Mouse (Mus musculus) splenic B cell, adult 2 months (primary cell): ENCODE results near the gene Mcl1.
"Not testable (repeated sequence)": the region's sequence is repeated elsewhere in the genome, so short reads cannot be mapped to it uniquely, and the experiment has no call there.

Source experiments
- DNase-seq: peaks from one replicate; pipeline ENCODE4 v3.0.0-alpha.2; 2011; ENCODE audit warnings: low read depth, low spot score
- H3K27me3 ChIP-seq: 2 replicates; pipeline ENCODE4 v1.6.1; 2012; ENCODE audit warnings: mild to moderate bottlenecking, low read length, moderate library complexity, mixed read lengths; ENCODE audit not compliant: control insufficient read depth, poor library complexity, insufficient read depth, severe bottlenecking
- H3K36me3 ChIP-seq: 2 replicates; pipeline ENCODE4 v1.6.1; 2012; ENCODE audit warnings: mild to moderate bottlenecking, low read length, moderate library complexity, mixed read lengths; ENCODE audit not compliant: control insufficient read depth, poor library complexity, insufficient read depth, severe bottlenecking

Gene Mcl1

GRCm38 (mm10) chr3:95681365-95681764 lies 22.8 kb downstream of the Mcl1 start:
- DNase-seq, result no peak
- no peaks in the 10 kb centered on the region for H3K36me3 ChIP-seq
- no peaks in the 10 kb centered on the region for H3K27me3 ChIP-seq

DNA sequence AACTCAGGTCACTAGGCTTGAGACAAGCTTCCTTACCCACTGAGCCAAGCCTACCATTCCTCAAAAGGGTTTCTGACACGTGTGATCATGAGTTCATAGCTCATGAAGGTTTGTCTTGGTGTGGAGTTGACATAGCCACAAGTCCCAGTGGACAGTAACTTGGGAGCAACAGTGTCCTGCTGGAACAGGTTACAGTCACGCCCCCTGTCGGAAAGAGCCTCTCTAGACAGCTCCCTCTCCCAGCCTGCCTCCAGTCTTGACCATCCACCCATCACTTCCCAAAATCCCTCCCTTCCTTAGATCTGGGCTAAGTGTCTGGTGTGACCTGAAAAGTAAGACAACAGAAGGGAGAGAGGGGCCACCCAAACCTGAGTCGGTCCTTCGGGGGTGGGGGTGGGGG lies 24.3 kb downstream of the Mcl1 start:
- H3K27me3 ChIP-seq, result peaks cover 1% of the 10 kb centered on the region; the same call in 1 of the 2 replicates
- no peak for DNase-seq
- no peaks in the 10 kb centered on the region for H3K36me3 ChIP-seq

DNA sequence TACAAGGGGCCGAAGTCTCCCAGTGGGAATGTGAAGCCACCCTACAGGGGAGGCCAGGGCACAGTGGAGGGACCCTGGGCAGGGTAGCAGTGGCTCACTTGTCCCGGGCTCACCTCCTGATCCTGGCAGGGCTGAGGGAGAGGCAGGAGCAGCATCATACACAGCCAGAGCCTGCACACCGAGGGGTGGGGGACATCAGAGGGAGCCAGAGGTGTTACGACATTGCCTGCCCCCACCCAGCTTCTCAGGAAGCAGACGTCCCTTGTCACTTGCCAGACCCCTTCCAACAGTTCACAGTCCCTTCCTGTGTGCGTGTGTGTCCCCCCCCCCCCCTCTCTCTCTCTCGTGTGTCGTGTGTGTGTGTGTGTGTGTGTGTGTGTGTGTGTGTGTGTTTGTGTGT lies 26.3 kb downstream of the Mcl1 start:
- H3K36me3 ChIP-seq, result no peaks in the 10 kb centered on the region
- H3K27me3 ChIP-seq, result peaks cover 1% of the 10 kb centered on the region; the same call in 1 of the 2 replicates
- DNase-seq, result no peak

DNA sequence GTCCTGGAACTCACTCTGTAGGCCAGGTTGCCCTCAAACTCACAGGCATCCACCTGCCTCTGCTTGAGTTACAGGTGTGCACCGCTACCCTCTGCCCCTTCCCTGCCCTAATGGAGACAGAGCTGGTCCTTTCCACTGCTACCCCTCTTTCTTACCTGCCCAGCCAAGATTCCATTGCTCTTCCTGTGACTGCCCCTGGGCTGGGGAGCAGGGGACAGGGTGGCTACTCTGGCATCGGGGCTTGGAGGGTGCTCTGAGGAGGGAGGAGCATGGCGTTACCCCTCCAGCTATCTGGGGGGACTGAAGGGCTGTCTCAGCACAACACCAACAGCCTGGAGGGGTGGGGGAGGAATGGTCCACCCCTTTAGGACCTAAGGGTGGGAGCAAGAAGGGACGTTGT lies 26.7 kb downstream of the Mcl1 start:
- no peaks in the 10 kb centered on the region for H3K36me3 ChIP-seq
- H3K27me3 ChIP-seq, result peaks cover 1% of the 10 kb centered on the region; the same call in 1 of the 2 replicates

DNA sequence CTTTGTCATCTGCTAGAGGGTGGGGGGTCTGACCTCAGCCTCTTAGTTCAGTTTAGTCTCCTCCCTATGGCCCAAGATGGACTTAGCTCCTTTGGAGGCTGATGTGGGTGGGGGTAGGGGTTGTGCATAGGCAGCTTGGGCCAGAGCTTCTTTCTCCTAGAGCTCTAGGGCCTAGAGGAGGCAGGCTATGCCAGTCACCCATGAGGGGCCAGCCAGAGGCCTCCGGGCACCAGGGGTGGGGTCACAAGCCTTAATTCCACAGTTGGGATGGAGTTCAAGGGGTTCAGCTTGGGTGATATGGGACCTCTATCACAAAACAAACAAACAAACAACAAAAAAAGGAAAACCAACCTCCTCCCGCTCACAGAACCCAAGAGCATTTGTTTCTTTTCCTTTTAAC lies 27.1 kb downstream of the Mcl1 start:
- DNase-seq, result no peak
- peaks cover 1% of the 10 kb centered on the region; the same call in 1 of the 2 replicates for H3K27me3 ChIP-seq
- no peaks in the 10 kb centered on the region for H3K36me3 ChIP-seq

More for the DNA sequence above, 26.7 kb downstream of the Mcl1 start:
- no peak for DNase-seq

DNA sequence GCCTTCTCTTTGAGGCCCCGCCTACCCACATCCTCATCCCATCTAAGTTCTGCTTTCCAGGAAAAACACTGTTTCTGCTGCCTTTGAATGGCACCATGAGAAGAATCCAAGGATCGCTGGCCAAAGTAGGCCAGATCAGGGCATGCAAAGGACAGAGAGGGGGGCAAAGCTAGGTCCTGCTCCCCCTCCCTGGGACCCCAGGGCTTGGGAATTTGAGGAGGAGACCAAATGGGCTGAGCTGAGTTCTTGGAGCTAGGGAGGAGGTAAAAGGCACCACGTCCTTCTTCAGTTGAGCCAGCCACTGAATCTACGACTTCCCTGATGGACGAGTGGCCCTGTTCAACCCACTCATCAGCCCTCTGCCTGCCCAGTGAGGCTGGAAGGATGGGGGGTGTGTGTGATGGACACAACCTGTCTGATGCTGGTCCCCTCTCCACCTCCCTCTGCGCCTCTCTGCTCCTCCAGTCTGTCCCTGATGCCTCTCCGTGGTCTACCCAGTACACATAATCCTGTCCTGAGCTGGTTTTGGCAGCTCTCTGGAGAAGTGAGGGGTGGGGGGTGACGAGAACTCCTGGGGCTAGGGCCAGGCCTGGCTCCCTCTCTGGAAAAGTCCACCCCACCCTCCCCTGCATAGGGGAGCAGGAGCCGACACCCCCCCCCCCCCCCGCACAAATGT lies 28.0 kb downstream of the Mcl1 start:
- Histone ChIP-seq H3K36me3 (no peaks in the 10 kb centered on the region), H3K27me3 (peaks cover 1% of the 10 kb centered on the region; the same call in 1 of the 2 replicates)
- DNase-seq, result no peak

- DNase-seq, result no peak
- Histone ChIP-seq H3K27me3 (peaks cover 1% of the 10 kb centered on the region; the same call in 1 of the 2 replicates), H3K36me3 (no peaks in the 10 kb centered on the region)
These were observed 28.6 kb downstream of the Mcl1 start for GRCm38 (mm10) chr3:95687168-95687523.

DNA sequence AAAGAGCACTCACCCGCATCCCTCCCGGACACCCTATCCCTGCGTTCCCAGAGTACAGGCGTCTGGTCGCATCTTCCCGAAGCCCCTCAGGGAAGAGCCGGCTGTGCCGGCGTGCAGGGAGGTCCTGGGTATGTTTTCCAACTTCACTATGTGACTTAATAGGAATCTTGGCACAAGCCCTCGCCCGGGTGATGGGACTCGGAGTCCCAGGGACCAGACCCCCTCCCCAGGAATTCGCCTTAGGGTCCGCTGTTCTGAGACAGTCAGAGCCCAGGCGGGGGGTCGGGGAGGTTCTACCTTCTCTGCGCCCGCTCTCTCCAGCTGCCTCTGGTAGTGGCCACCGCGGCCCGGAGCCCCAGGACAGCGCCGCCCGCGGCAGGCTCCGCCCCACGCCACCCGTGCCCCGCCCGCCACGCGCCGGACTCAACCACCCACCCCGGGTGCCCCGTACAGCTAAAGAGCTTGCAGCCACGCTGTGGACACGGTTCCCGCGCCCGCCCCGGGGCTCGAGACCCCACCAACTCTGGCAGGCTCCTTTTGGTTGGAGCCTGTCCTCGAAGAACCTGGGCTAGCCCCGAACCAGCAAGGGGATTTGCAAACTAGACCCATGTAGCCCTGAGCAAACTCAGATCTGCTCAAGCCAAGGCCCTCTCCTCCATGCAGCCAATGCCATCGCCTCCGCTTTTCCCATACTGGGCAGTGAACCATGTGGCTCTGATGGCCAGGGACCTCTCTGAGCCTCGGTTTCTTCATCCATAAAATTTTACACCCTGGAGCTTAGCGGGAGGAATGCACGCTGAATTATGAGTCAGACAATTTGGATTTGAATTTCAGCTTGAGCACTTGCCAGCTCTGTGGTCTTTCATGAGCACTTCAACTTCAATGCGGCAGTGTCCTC lies 29.2 kb downstream of the Mcl1 start, which contains the start of gene Adamtsl4:
Gene Adamtsl4 (minus strand): TSS at position 394 of the 898 bp plus-strand sequence.
- Histone ChIP-seq H3K36me3 (no peaks in the 10 kb centered on the region), H3K27me3 (peaks cover 1% of the 10 kb centered on the region; the same call in 1 of the 2 replicates)
- DNase-seq, result peak; percentile 50

GRCm38 (mm10) chr3:95689171-95689915 lies 30.8 kb downstream of the Mcl1 start:
- DNase-seq, result no peak

DNA sequence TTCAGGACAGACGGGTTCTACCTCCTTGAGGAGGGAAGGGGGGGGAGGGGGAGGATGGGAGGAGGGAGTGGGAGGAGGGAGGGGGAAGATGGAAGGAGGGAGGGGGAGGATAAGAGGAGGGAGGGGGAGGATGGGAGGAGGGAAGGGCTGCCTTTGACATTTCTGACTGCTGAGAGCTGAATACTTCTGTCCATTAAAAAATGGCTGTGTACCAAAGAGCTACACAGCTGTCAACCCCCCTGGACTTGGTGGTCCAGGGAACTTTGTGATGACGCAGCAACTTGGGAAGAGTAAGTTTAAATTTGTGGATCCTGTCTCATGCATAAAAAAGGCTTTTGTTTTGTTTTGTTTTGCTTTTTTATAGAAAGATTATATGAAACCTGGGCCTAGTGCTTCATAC lies 31.4 kb downstream of the Mcl1 start:
- DNase-seq, result no peak
- no peaks in the 10 kb centered on the region for H3K36me3 ChIP-seq
- peaks cover 1% of the 10 kb centered on the region; the same call in 1 of the 2 replicates for H3K27me3 ChIP-seq

More at GRCm38 (mm10) chr3:95689171-95689915, 30.8 kb downstream of the Mcl1 start:
- Histone ChIP-seq H3K27me3 (peaks cover 1% of the 10 kb centered on the region; the same call in 1 of the 2 replicates), H3K36me3 (no peaks in the 10 kb centered on the region)

- H3K27me3 ChIP-seq, H3K36me3 ChIP-seq, DNase-seq: not testable (repeated sequence)
These were observed 32.0 kb downstream of the Mcl1 start for GRCm38 (mm10) chr3:95690552-95690951.

- Histone ChIP-seq H3K36me3 (no peaks in the 10 kb centered on the region), H3K27me3 (no peaks in the 10 kb centered on the region)
- DNase-seq, result peak; percentile 49
These were observed 34.1 kb downstream of the Mcl1 start for GRCm38 (mm10) chr3:95692677-95693076.

DNA sequence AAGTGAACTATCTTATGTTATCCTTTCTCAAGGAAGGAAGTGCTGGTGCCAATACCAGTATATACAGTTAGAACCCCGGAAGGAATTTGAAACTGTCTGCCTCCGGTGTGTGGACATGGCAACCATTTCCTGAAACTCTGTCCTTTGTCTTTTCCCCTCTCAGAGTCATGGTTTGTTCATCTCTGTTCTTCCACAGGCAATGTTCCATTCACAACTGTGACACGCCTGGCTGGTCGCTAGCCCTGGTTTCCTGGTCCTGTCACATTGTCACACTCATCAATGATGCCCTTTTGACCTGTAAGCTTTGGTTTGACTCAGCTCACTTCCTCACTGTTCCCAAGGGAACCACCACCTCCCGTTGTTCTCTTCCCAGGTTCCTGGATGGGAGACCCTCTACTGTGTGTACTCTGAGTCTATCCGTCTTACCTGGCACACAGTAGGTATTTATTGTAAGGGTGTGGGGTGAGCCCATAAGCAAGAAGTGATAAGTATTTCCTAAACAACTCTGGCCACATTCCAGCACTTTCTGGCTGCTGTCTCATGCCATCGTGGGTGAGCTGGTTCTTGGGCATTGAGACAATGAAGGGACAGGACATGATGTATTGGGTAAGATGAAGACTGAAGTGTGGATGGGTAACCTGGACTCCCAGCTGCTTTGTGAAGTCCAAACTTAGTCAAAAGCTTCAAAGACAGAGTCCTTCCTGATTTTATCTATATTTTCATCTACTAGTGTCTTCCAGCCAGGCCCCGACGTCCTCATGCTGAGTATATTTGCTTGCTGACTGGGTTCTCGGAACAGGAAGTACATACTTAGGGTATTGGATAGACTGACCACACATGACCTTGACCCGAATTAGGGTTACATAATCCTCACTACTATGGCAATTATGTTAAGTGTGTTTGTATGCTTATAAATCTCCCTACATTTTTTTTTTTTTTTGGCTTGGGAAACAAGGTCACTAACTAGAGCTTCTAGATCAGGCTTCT lies 35.5 kb downstream of the Mcl1 start:
- no peaks in the 10 kb centered on the region for H3K27me3 ChIP-seq
- no peak for DNase-seq
- H3K36me3 ChIP-seq, result no peaks in the 10 kb centered on the region
